Mouse (Mus musculus) T-helper 1 cell (primary cell): ENCODE results near the gene Tab2.

Experiments used
- in situ Hi-C: fragments of 300-600 bp; cut with MboI, MseI; formaldehyde crosslinking; loops from one replicate; pipeline ENCODE4 v1.15.1; 2025; ENCODE audit warnings: high pct_unique_total_duplicates

Tab2 gene

DNA sequence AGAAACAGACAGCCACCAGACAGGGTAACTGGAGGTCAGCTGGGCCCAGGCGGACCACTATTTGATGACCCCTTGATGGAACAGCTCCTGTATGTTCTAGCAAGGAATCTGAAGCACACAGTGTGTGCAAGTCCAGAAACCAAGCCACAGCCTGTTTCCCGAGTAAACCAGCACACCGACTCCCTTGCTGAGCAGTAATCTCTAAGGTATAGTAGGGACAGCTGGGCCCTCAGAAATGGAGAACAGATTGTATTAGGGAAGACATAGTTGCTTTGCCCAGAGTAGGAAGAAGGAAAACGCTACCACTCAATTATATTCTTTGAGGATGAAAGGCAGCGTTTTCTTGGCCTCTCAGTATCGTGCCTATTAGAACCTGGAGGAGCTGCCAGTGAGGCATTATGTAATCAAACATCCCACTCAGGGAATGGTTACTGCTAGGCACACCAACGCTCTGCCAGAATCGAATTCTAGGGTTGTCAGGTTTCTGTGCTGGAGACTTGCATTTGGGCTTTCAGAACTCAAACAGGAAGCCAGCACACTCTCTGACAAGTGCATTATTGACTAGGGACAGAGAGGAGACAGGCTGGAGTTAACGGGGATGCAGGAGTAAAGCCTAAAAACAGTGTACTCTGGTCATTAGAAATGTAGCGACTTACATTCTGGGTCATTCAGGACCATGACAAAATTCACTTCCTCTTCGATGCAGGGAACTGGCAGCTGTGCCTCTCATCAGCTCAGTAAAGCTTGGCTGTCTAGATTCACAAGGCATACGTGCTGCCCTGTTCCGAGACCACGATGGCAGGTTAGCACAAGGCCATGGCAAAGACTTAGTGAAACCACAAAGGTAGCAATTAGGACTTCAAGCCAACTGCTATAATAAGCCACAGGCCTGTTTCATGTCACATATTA is 55.1 kb downstream of the Tab2 start:
- in situ Hi-C loops, result no loop called here

DNA sequence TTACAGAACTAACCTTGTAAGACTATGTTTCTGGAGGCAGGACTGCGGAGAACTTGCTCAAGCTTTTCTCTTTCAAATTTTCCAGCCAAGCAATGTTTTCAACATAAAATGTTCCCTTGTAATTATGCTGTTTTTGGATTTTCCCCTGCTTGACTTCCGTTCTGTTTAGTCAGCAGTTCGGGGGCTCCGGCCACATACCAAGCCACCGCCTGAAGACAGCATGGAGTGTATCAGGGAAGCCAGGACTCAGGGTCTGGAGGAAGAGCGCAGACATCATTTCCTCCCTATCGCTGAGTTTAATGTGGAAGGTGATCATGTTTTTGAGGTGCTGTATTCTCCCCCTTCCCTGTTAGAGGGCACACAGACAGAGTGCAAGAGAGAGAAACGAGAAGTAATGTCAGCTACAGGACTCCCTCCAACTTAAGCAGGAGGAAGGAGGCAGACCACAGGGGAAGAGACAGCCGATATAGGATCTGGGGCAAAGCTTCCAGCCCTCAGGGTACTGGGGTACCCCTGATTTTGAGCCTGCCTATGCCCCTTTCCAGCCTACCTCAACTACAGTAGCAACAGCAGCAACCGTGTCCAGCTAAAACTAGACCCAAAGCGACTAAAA is 67.7 kb downstream of the Tab2 start:
- in situ Hi-C loops, result loop anchor here (10.0 kb wide), 1 partner anchor 826 kb away; no protein-coding TSS in a partner anchor

DNA sequence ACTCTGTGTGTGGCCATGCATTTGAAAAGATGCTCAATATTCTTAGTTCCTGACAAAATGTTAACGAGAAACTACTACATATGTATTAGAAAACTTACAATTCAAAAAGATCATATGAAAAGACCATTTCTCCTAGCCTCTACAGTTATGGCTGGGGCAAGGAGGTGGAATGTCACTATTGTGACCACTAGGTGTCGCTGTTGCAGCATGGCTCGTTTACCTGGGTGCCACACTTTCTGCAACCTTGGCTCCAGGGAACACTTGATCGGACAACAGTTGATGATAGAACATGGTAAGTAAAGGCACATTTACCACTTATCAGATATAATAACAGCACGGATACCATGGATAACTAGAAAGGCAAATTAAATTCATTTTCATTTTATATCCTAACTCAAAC is 72.5 kb downstream of the Tab2 start:
- in situ Hi-C loops, result loop anchor here (5.0 to 10.0 kb wide), 3 partner anchors 71 to 831 kb away; no protein-coding TSS in a partner anchor

DNA sequence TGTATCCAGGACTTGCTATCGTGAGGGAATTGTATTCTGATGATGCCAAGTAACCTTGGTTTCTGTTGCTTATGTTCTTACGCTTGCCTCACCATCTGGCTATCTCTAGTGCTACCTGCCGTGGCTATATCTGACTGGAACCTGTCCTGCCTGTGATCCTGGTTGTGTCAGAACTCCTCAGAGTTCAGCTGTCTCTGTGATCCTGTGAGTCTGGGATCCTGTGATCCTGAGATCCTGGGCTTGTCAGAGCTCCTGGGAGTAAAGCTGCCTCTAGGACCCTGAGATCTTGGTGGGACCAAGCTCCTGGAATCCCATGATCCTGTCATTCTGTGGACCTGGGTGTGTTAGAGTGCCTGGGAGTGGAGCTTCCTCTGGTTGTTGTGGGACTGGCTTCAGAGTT is 74.1 kb downstream of the Tab2 start:
- in situ Hi-C loops, result loop anchor here (5.0 to 10.0 kb wide), 3 partner anchors 70 to 833 kb away; no protein-coding TSS in a partner anchor

DNA sequence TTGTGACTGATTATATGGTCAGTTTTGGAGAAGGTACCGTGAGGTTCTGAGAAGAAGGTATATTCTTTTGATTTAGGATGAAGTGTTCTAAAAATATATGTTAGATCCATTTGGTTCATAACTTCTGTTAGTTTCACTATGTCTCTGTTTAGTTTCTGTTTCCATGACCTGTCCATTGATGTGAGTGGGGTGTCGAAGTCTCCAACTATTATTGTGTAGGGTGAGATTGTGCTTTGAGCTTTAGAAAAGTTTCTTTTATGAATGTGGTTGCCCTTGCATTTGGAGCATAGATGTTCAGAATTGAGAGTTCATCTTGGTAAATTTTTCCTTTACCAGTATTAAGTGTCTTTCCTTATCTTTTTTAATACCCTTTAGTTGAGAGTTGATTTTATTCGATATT is 75.7 kb downstream of the Tab2 start:
- in situ Hi-C loops, result loop anchor here (5.0 to 10.0 kb wide), 3 partner anchors 68 to 835 kb away; no protein-coding TSS in a partner anchor

DNA sequence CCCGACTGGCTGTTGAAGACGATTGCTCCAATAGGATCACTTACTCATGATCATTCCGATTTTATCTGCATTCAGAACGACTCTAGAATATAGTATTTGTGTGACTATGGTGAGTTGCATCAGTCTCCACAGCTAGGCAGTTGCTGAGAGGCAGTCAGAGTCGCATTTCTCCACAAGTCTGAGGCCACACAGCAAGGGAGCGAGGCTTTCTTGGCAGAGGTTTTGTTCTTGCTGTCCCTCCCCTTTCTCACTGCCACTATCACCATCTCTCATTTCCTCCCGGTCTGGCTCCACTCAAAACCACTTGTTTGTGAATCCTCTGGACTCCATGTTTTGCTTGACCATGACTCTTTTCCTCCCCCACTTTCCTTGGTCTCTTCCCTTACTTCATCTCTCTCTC is 81.8 kb downstream of the Tab2 start:
- in situ Hi-C loops, result no loop called here

DNA sequence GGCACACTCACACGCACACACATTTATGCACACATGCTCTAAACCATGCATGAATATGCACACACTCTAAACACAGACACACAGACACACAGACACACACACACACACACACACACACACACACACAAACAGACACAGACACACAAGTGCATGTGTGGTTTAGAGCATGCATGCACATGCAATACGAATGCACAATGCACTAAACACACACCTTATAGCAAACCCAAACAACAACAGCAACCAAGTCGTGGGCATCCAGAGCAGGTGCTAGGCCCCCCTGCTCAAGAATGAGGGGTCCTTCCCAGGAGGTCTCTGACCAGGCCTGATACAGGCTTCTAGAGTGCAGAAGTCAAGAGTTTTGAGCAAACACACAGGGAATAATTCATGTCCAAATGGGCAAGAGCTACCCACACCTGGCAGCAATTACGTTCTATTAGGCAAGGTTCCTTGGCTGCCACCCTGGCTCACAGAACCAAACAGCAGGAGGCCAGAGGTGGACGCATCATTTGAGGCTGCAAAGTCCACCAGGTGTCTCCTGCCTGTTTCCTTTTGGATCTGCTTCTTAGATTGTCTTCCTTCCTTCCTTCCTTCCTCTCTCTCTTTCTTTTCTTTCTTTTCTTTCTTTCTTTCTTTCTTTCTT is 84.5 kb downstream of the Tab2 start:
- in situ Hi-C loops, result no loop called here

DNA sequence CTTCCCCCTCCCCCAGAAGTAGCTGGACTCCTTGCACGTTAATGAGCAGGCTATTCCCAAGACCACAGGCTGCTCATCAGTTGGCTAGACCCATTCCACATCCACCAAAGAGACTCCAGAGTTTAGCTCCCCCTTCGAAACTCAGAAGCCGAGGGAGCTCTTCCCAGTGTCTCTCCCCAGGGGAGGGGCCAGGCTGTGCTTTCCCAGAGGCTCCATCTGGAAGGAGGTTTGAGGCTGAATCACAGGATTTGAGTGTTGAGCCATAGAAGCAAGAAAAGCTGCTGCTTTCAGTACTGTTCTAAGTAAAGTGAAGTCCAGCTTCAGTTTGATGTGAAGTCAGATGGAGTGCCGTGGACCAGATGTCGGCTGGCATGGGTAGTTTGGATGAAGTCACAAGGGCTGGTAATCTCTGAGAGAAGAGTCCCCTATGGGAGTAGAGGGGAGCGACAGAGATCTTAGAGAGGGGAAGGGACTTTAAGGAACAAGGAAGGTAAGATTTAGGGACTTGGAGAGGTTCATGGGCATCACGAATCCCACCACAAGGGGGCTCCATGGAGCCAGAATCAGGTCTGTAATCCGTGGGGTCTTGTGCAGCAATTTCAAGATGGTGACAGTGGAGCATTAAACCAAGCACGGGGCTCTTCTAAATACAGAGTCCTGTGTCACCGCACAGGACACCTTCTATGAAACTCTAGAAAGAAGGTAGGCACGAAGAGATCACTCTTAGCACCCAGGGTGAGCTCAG is 85.3 kb downstream of the Tab2 start:
- in situ Hi-C loops, result no loop called here

DNA sequence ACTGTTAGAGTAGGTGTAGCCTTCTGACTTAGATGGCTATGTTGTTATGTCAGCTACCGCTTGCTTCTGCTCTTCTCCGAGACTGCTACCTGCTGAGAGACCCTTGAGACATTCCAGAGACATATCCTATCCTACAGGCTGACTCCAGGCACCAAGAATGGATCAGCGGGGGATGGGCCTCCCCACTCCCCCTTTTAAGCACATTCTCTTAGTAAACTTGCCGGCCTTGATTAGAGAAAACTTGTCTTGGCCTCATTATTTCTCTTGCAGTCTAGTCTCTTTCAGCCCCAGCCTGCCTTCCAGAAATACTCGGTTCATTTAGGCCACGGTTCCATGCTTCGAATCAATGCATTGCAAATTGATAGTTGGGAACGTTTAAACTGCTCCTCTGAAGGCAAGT is 86.3 kb downstream of the Tab2 start:
- in situ Hi-C loops, result no loop called here

DNA sequence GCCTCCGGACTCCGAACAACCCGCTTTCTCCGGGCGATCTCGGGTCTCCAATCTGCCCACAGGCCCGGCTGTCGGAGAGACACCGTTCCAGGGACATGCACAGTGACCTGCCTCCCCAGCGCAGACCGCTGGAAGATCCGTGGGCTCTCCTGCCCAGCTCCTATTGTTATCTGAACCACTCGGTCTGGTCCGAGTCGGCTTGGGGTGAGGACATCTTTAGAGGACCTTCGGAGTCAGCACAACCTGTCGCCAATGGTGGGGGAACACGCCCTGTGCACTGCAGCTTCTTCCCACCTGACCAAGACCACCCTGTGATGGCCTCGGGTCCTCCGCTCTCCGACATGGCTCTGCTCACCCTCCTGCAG is 88.4 kb downstream of the Tab2 start:
- in situ Hi-C loops, result no loop called here

DNA sequence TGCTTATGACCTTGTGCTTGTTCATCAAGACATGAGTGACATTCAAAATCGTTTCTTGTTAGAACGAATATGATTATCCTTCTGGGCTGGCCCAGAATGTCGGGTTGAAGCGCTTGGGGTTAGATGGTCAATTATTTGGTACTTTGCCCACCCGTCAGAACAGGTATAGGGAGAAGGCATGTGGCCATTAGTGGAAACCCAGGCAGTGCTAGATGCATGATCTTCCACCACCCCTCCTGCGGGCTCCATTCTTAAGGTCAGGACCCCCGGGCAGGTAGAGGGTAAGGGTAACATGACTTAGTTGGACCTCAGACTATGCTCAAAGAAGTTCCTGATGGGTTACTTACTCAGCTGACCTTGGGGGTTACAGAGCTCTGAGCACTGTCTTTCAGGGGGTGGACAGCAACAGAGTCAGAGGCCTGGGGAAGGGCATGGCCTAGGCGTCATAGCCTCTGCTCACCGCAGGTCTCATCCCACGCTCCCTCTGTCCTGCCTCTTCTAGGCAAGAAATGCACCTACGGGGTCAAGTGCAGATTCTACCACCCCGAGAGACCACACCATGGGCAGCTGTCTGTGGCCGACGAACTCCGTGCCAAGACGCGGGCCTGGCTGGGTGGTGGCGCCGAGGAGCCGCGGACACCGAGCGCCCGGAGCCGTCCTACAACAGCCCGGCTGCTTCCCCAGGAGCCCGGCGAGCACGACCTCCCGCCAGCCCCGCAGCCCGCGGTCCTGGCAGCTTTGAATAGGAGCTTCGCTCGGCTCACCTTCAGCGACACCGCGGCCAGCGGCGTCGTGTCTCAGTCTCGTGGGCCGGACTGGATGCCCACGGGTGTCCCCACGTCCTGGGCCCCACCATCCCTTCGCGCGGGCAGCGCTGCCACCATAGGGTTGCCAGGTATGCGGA is 89.0 kb downstream of the Tab2 start:
- in situ Hi-C loops, result no loop called here

DNA sequence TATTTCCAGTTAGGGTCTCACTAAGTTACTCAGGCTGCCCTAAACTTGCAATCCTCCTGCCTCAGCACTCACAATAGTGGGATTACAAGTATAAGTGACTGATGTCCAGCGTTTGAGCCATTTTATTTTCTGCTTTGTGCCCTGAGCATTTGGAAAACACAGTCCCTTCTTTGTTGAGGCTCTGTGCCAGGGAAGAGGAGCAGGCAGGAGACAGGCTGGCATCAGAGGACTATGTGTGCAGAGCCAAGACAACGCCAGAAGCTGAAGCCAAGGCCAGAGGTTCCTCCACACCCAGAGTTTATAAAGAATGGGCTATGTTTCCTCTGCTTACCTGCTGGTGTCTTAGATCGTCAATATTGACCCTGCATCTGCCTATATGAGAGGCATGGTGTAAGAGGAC is 91.2 kb downstream of the Tab2 start:
- in situ Hi-C loops, result no loop called here

DNA sequence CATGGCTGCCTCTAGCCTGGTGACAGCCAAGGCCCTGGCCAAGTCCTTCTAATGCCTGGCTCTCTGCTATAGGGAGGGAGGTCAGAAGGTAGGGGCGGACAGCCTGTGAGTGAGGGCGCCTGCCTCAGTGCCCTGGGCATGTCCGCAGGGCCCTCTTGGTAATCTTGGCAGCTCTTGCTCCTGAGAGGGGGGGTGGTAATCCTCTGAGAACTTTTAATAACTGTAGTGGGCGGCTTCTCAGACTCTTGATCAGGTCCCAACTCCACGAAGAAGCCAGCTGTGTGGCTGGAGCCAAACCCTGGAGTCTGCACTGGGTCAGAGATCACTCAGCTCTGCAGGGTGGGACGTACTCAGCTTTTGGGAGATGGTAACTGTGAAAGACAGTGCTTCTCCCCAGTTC is 91.8 kb downstream of the Tab2 start:
- in situ Hi-C loops, result no loop called here

DNA sequence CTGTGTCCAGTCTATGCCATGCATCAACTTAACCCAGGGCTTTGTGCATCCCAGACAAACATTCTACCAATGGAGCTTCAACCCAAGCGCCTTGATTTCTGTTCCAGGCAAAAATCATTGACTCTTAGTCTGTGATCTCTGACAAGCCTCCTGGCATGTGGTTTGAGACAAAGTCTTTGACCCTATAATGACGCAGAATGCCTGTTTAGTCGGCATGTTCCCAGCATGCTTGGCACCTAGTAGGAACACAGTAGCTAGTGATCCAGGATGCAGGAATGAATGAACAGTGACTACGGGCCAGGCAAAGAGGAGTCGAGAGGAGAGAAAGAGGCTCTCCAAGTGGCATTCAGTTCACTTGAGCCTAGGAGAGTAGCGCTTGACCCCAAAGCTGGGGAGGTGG is 92.6 kb downstream of the Tab2 start:
- in situ Hi-C loops, result no loop called here

DNA sequence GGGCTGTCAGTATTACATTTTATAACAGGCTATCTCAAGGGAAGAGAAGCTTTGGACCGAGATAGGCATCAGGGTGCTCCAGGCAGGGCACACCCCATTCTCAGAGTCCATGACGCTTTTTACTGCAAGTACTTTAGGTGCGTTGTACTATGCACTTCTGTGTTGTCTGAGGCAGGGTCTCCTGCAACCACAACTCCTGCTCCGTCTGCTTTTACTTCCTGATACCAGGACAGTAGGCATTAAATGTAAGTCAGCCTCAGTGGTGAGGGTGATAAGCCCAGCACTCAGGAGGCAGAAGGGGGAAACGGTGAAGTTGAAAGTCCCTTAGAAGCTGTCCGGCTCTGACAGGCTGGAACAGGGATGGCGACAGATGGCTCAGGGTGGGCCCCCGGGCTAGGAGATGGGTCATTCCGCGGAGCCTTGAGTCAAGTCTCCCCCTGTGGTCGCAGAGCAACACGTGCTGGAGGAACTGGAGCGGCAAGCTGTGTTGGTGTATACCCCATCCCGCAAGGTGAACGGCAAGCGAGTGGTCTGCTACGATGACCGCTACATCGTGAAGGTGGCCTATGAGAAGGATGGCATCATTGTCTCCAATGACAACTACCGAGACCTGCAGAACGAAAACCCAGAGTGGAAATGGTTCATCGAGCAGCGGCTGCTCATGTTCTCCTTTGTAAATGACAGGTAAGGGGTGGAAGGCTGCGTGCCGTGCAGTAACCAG is 93.9 kb downstream of the Tab2 start:
- in situ Hi-C loops, result no loop called here

DNA sequence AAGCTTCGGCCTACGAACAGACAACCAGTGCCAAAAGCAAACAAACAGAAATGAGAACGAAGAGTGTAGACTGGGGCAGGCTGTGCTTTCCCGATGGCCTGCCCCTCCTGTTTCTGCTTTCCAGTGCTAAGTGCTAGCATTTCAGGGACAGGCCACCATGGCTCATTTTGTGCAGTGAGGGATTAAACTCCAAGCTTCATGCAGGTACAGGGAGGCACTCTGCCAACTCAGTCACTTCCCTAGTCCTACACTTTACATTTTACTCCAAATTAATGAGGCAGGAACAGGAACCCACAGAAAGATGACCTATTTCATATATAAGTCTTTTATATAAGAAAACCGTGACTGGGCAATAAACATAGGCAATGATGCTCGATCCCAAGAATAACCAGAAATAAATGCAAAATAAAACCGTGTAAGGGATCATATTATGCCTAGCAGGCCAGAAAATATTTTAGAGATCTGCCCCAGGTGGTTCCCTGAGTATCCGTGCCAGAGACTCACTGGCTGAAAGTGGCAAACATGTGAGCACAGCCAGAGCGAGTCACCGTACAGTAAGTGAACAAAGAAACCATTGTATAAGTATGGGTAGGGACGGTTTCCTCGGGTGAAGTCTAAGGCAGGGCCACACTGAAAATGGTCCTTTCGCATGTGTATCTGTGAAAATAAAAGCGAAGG is 94.6 kb downstream of the Tab2 start:
- in situ Hi-C loops, result no loop called here

DNA sequence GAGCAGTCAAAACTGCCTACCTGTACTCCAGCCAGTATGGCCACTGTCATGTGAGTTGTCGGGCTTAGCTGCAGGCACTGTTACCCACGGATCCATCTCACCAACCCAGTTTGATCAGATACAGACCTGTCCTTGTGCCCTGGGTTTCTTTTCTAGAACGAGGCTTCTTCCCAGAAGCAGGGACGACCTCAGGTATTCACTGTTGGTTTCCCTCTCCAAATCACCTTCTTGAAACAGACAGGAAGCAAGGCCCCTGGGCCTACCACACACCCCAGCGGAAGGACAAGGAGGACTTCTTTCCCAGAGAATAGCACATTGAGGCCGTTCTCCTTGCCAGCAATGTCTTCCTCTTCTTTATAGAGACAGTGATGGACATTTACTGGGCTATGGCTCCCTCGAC is 95.5 kb downstream of the Tab2 start:
- in situ Hi-C loops, result no loop called here
